Mouse (Mus musculus) myocyte (in vitro differentiated cells): ENCODE results near the gene Zfp526. TPM values are rescaled to one million over a fixed set of nuclear protein-coding genes. Genes with fewer than 3 reads are reported as not detected.

Experiments
- H3K27me3 ChIP-seq: one replicate; pipeline ENCODE4 v1.6.1; 2011; ENCODE audit not compliant: control insufficient read depth, insufficient read depth, insufficient read length
- H3K36me3 ChIP-seq: one replicate; pipeline ENCODE4 v1.6.1; 2011; ENCODE audit not compliant: control insufficient read depth, insufficient read depth
- H3K4me2 ChIP-seq: one replicate; pipeline ENCODE4 v1.6.1; 2011; ENCODE audit warnings: low read depth, control low read depth
- H3K4me3 ChIP-seq: one replicate; pipeline ENCODE4 v1.5.1; 2011; ENCODE audit warnings: mild to moderate bottlenecking, control low read depth, moderate library complexity
- H3K79me2 ChIP-seq: one replicate; pipeline ENCODE4 v1.6.1; 2011; ENCODE audit not compliant: control insufficient read depth, insufficient read depth
- H3ac ChIP-seq: one replicate; pipeline ENCODE4 v1.6.1; 2011; ENCODE audit not compliant: control insufficient read depth, insufficient read length
- CEBPB ChIP-seq: IDR thresholded peaks from 2 replicates; pipeline ENCODE4 v1.6.1; 2011; ENCODE audit warnings: mild to moderate bottlenecking, moderate library complexity; ENCODE audit not compliant: poor library complexity, insufficient read depth, severe bottlenecking
- E2F4 ChIP-seq: IDR thresholded peaks from one replicate; pipeline ENCODE4 v1.6.1; 2011; ENCODE audit warnings: mild to moderate bottlenecking, control low read depth, moderate library complexity; ENCODE audit not compliant: insufficient read depth
- MAX ChIP-seq: IDR thresholded peaks from one replicate; pipeline ENCODE4 v1.6.1; 2011; ENCODE audit warnings: low read depth, mild to moderate bottlenecking, control low read depth
- MYOD1 ChIP-seq, 3 experiments: IDR thresholded peaks; one replicate each; pipeline ENCODE4 v1.6.1; 2011; ENCODE audit warnings: control low read depth in 2 of 3, low read depth in 2 of 3, mild to moderate bottlenecking in 2 of 3, moderate library complexity in 1 of 3; ENCODE audit not compliant: insufficient read length in 2 of 3, control insufficient read depth in 1 of 3
- MYOG ChIP-seq, 3 experiments: IDR thresholded peaks; one replicate each; pipeline ENCODE4 v1.6.1; 2011; ENCODE audit warnings: control low read depth in 2 of 3, low read depth in 2 of 3, mild to moderate bottlenecking in 2 of 3; ENCODE audit not compliant: insufficient read length in 2 of 3, control insufficient read depth in 1 of 3, insufficient read depth in 1 of 3
- POLR2A ChIP-seq: IDR thresholded peaks from one replicate; pipeline ENCODE4 v1.6.1; 2011; ENCODE audit warnings: low read depth, mild to moderate bottlenecking, control low read depth, moderate library complexity; ENCODE audit not compliant: insufficient read length
- POLR2AphosphoS2 ChIP-seq: IDR thresholded peaks from one replicate; pipeline ENCODE4 v1.6.1; 2011; ENCODE audit warnings: low read depth, control low read depth; ENCODE audit not compliant: insufficient read length
- REST ChIP-seq: IDR thresholded peaks from one replicate; pipeline ENCODE4 v1.6.1; 2011; ENCODE audit warnings: mild to moderate bottlenecking, control low read depth, moderate library complexity; ENCODE audit not compliant: insufficient read depth, insufficient read length
- SRF ChIP-seq: IDR thresholded peaks from one replicate; pipeline ENCODE4 v1.6.1; 2011; ENCODE audit warnings: low read depth; ENCODE audit not compliant: control insufficient read depth, insufficient read length
- TCF12 ChIP-seq: IDR thresholded peaks from one replicate; pipeline ENCODE4 v1.6.1; 2011; ENCODE audit warnings: mild to moderate bottlenecking, control low read depth; ENCODE audit not compliant: poor library complexity, insufficient read depth, severe bottlenecking
- TCF3 ChIP-seq: IDR thresholded peaks from one replicate; pipeline ENCODE4 v1.6.1; 2011; ENCODE audit warnings: low read depth, control low read depth; ENCODE audit not compliant: insufficient read length
- USF1 ChIP-seq: IDR thresholded peaks from one replicate; pipeline ENCODE4 v1.6.1; 2011; ENCODE audit warnings: low read depth, mild to moderate bottlenecking, control low read depth, moderate library complexity
- polyA plus RNA-seq: library from polyadenylated mRNA; unstranded; fragments of >200 nt; fragmentation: generic; extraction: Trizol; gene quantifications from one replicate; pipeline ENCODE4 v1.2.1, GENCODE M21; 2012; ENCODE audit warnings: missing spikeins

The Zfp526 gene
- polyA plus RNA-seq, 1 experiment, result 5.6 TPM

- Histone ChIP-seq H3K36me3 (no peaks in the 10 kb centered on the region), H3K4me3 (peak overlapping the region; percentile 90), H3ac (no peak overlapping the region), H3K4me2 (peak overlapping the region; percentile 100), H3K27me3 (no peaks in the 10 kb centered on the region), H3K79me2 (peaks cover 14% of the 10 kb centered on the region)
- TF ChIP-seq POLR2AphosphoS2 (no peak), TCF12 (no peak), MAX (no peak), SRF (no peak), POLR2A (no peak), USF1 (no peak), MYOG (IDR thresholded peaks at IDR 0.05; ENCODE audit: control insufficient read depth in 1 of 3, insufficient read depth in 1 of 3, insufficient read length in 2 of 3, low read depth in 2 of 3) (no peak)
Measured at GRCm38 (mm10) chr7:25217653-25218395, 3.4 kb upstream of the Zfp526 start.

- Histone ChIP-seq H3K4me2 (peak overlapping the region; percentile 100), H3ac (peak overlapping the region; percentile 34), H3K79me2 (peaks cover 19% of the 10 kb centered on the region), H3K4me3 (peak overlapping the region; percentile 90), H3K36me3 (no peaks in the 10 kb centered on the region), H3K27me3 (no peaks in the 10 kb centered on the region)
- TF ChIP-seq MYOG (IDR thresholded peaks at IDR 0.05; ENCODE audit: control insufficient read depth in 1 of 3, insufficient read depth in 1 of 3, insufficient read length in 2 of 3, low read depth in 2 of 3) (no peak), MAX (no peak), POLR2A (peak; percentile 19)
Measured at GRCm38 (mm10) chr7:25218705-25219415, 2.4 kb upstream of the Zfp526 start.

GRCm38 (mm10) chr7:25219416-25219750 is 1.8 kb upstream of the Zfp526 start:
- Histone ChIP-seq H3K36me3 (no peaks in the 10 kb centered on the region), H3K4me3 (peak overlapping the region; percentile 90), H3K4me2 (peak overlapping the region; percentile 100), H3K27me3 (no peaks in the 10 kb centered on the region), H3K79me2 (peaks cover 19% of the 10 kb centered on the region), H3ac (peak overlapping the region; percentile 34)
- no peak for TF ChIP-seq TCF3
- no peak for TF ChIP-seq MYOD1 (IDR thresholded peaks at IDR 0.05; ENCODE audit: control insufficient read depth in 1 of 3, insufficient read length in 2 of 3, low read depth in 2 of 3)
- TF ChIP-seq POLR2AphosphoS2, result no peak
- TF ChIP-seq TCF12, result no peak
- TF ChIP-seq USF1, result no peak
- TF ChIP-seq SRF, result no peak

DNA sequence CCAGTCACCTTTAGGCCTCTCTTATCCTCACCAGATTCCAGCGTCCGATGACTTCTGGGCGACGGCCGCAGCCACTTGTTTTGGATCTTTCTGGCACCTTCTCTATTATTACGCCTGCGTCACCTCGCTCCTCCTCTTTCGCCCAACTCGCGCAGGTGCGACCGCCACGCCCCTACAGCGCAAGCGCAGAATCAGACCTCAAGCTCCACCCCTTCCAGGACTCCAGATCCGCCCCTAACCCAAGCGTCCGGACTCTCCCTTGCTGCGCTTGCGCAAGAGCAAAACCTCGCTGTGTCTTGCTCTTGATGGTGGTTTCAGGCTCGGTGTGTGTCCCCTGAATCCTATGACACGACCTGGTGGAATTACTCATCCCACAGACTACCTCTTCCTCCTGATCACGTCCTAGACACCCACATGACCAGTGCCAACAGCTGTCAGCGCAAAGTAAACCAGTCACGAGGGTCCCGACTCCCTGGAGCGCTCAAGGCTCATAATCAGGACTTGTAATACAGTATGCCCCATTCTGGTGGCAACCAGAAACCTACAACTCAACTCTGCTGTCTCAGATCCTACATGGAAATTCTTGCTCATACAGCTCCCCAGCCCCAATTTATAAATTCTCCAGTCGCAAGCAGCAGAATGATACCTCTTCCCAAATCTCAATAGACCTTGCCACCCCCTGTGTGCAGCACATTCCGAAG is 1.3 kb upstream of the Zfp526 start:
- H3K4me2 ChIP-seq, result peak overlapping the region; percentile 100
- peak overlapping the region; percentile 34 for H3ac ChIP-seq
- H3K27me3 ChIP-seq, result no peaks in the 10 kb centered on the region
- peak overlapping the region; percentile 90 for H3K4me3 ChIP-seq
- peaks cover 19% of the 10 kb centered on the region for H3K79me2 ChIP-seq
- no peaks in the 10 kb centered on the region for H3K36me3 ChIP-seq
- TF ChIP-seq SRF (no peak), MAX (no peak), E2F4 (no peak), MYOG (IDR thresholded peaks at IDR 0.05; ENCODE audit: control insufficient read depth in 1 of 3, insufficient read depth in 1 of 3, insufficient read length in 2 of 3, low read depth in 2 of 3) (peak in 1 of 3 experiments; percentile 30), MYOD1 (IDR thresholded peaks at IDR 0.05; ENCODE audit: control insufficient read depth in 1 of 3, insufficient read length in 2 of 3, low read depth in 2 of 3) (peak in 2 of 3 experiments; percentile 29 to 46), TCF3 (no peak), TCF12 (no peak), POLR2AphosphoS2 (peak; percentile 85), REST (no peak), USF1 (no peak), POLR2A (peak; percentile 79), CEBPB (peak; percentile 92)

DNA sequence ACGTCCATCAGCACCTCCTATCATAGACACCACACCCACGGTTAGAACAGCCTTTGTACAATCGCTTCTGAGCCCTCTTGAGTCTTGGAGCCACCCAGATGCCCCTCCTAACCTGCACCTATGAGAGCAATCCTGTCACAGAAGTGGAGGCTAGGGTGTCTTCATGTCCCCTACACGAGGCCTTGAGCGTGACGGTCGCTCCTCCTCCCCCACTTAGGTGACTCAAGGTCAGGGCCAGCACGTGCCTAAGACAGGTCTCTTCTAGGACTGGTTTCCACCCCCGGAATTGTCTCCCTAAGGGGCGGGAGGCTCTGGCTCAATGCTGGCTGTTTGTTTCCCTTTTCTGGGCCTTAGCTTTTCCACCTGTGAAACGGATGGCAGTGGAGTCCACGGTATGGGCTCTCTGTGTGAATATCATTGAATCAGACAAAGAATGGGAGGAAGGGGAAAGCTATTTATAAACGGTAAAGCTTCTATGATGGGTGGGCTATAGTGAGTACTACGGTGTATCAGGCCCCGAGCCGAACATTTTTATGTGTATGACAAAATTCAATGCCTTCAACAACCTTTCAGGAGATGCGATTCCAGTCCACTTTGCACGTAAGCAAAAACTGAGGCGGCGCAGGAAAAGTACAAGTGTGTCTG is 646 bp upstream of the Zfp526 start, which contains the start of gene Dedd2:
Dedd2 (minus strand) TSS at position 159 of the 645 bp plus-strand sequence.
- H3K79me2 ChIP-seq, result peaks cover 19% of the 10 kb centered on the region
- peak within 1 kb of the TSS; percentile 90 for H3K4me3 ChIP-seq
- peak within 1 kb of the TSS; percentile 100 for H3K4me2 ChIP-seq
- no peaks in the 10 kb centered on the region for H3K27me3 ChIP-seq
- TF ChIP-seq SRF (no peak), REST (no peak), MYOD1 (IDR thresholded peaks at IDR 0.05; ENCODE audit: control insufficient read depth in 1 of 3, insufficient read length in 2 of 3, low read depth in 2 of 3) (no peak), MYOG (IDR thresholded peaks at IDR 0.05; ENCODE audit: control insufficient read depth in 1 of 3, insufficient read depth in 1 of 3, insufficient read length in 2 of 3, low read depth in 2 of 3) (no peak), USF1 (no peak), MAX (no peak)
- H3K36me3 ChIP-seq, result no peaks in the 10 kb centered on the region
- H3ac ChIP-seq, result peak within 1 kb of the TSS; percentile 34
